Mouse (Mus musculus) neural tube, embryonic 15.5 days (tissue): ENCODE results near the gene Mfap2. TPM values are rescaled to one million over a fixed set of nuclear protein-coding genes. Genes with fewer than 3 reads are reported as not detected.
A peak's percentile ranks its signal among the peaks of the same experiment; 100 is the strongest.

ENCODE experiments used
- ATAC-seq: fragments of 200-750 bp; cut with Nextera tagmentation; 2 replicates; pipeline ENCODE4 v1.8.0; 2017; ENCODE audit warnings: mild to moderate bottlenecking, moderate TSS enrichment, moderate library complexity; ENCODE audit not compliant: low FRiP score
- H3K27ac ChIP-seq: fragments of 300-500 bp; sonication (generic); replicated peaks from 2 replicates; pipeline ENCODE4 v1.5.1; 2015; ENCODE audit warnings: mild to moderate bottlenecking, inconsistent platforms
- H3K27me3 ChIP-seq: fragments of 300-500 bp; sonication (generic); replicated peaks from 2 replicates; pipeline ENCODE4 v1.6.1; 2015; ENCODE audit warnings: inconsistent platforms
- H3K36me3 ChIP-seq: fragments of 300-500 bp; sonication (generic); 2 replicates; pipeline ENCODE4 v1.6.1; 2015; ENCODE audit warnings: inconsistent platforms
- H3K4me1 ChIP-seq: fragments of 300-500 bp; sonication (generic); 2 replicates; pipeline ENCODE4 v1.6.1; 2015; ENCODE audit warnings: inconsistent platforms
- H3K4me2 ChIP-seq: fragments of 300-500 bp; sonication (generic); 2 replicates; pipeline ENCODE4 v1.6.1; 2015; ENCODE audit warnings: inconsistent platforms, mild to moderate bottlenecking, moderate library complexity
- H3K4me3 ChIP-seq: fragments of 300-500 bp; sonication (generic); replicated peaks from 2 replicates; pipeline ENCODE4 v1.5.1; 2015; ENCODE audit warnings: mild to moderate bottlenecking, inconsistent platforms
- H3K9ac ChIP-seq: fragments of 300-500 bp; sonication (generic); replicated peaks from 2 replicates; pipeline ENCODE4 v1.6.1; 2015; ENCODE audit warnings: mild to moderate bottlenecking, inconsistent platforms
- H3K9me3 ChIP-seq: fragments of 300-500 bp; sonication (generic); replicated peaks from 2 replicates; pipeline ENCODE4 v1.6.1; 2016; ENCODE audit warnings: inconsistent platforms
- WGBS: fragments of 180-500 bp; shearing (Covaris S2); methylation state at CpG from one replicate; pipeline ENCODE4 v1.1.7; 2015; ENCODE audit warnings: mixed read lengths; 5-methylcytosine and 5-hydroxymethylcytosine counted together
- polyA plus RNA-seq: library from polyadenylated mRNA; unstranded; fragments of >200 nt; fragmentation: Nextera tagmentation; extraction: Ambion mirVana; gene quantifications from 2 replicates; pipeline ENCODE4 v1.2.1, GENCODE M21; 2015

Gene Mfap2
- polyA plus RNA-seq, 1 experiment from 2014 or later: 210 TPM

DNA sequence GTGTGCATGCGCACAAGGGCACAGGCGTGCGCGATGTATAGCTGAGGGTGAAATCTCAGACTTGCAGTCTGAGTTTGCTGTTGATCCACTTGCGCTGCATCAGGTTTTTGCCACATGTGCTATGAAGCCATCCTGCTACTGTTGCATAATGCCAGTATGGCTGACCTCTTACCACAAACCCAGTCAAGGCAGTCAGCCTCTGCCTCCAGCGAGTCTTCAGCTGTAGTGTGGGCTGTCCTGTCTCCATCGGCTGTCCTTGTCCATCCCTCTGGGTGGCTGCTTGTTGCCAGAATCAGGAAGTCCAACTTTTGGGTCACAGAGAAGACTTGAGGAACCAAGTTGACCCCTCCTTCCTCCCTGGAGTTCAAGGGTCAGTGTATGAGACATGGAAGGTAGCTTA lies 34.9 kb upstream of the Mfap2 start:
- Histone ChIP-seq H3K4me3 (no peak overlapping the region), H3K27ac (no peak overlapping the region), H3K27me3 (no peaks in the 10 kb centered on the region), H3K4me1 (no peaks in the 10 kb centered on the region), H3K9me3 (no peaks in the 10 kb centered on the region), H3K9ac (no peak overlapping the region), H3K4me2 (no peak overlapping the region), H3K36me3 (peaks cover 89% of the 10 kb centered on the region)
- 97% methylated on average over 7 of the region's 7 CpGs for WGBS
- ATAC-seq: no peak

DNA sequence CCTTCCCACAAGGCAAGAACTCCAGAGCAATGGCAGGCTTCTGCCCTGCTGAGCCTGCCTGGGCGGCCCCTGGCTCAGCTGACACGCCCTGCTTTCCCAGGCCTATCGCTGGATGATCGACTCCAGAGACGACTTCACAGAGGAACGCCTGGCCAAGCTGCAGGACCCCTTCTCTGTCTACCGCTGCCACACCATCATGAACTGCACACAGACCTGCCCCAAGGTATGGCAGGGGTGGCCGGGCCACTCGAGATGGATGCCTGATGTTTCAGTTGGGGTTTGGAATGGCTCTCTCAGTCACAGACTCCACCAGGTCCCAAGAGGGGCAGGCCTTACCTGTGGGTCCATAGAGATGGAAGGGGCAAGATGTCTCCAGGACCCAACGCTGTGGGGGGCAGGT lies 32.9 kb upstream of the Mfap2 start:
- no peak overlapping the region for H3K9ac ChIP-seq
- H3K36me3 ChIP-seq: peaks cover 69% of the 10 kb centered on the region
- ATAC-seq: no peak
- H3K27ac ChIP-seq: no peak overlapping the region
- no peak overlapping the region for H3K4me2 ChIP-seq
- H3K4me3 ChIP-seq: no peak overlapping the region
- no peaks in the 10 kb centered on the region for H3K4me1 ChIP-seq
- no peaks in the 10 kb centered on the region for H3K27me3 ChIP-seq
- H3K9me3 ChIP-seq: no peaks in the 10 kb centered on the region
- WGBS: 93% methylated on average over 10 of the region's 10 CpGs

DNA sequence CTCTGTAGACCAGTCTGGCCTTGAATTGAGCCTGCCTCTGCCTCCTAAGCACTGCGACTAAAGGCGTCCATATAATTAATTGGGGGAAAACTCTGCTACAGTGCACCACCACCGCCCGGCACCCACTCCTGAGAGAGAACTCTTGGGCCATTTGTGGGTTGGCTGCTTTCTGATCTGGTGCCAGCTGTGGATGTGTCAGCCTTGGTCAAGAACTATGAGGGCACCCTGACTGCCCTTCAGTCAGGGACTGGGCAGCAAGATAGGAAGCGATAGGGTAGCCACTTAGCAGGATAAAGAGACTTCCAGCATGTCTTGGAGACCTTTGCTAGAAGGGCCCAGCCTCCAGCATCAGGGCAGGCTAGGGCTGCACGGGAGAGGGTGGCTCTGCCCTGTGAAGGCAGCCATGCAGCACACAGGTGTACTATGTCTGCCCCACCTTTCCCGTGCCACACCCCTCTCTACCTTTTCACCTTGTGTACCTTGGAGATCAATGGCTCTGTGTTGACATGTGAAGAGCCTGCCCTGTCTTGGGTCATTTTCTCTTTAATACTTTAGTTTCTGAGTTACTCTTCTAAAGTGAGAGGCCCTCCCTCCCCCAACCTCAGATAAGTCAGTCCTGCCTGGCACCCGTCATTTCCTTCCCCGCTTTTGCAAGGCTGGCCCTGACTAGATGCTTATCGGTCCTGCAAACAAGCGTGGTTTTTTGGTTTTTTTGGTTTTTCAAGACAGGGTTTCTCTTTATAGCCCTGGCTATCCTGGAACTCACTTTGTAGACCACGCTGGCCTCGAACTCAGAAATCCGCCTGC lies 32.1 kb upstream of the Mfap2 start:
- Histone ChIP-seq H3K4me3 (no peak overlapping the region), H3K27ac (no peak overlapping the region), H3K36me3 (peaks cover 61% of the 10 kb centered on the region), H3K4me1 (peaks cover 1% of the 10 kb centered on the region; the same call in 1 of the 2 replicates), H3K4me2 (no peak overlapping the region), H3K27me3 (no peaks in the 10 kb centered on the region), H3K9ac (no peak overlapping the region), H3K9me3 (no peaks in the 10 kb centered on the region)
- WGBS: 94% methylated on average over 14 of the region's 14 CpGs
- no peak for ATAC-seq

DNA sequence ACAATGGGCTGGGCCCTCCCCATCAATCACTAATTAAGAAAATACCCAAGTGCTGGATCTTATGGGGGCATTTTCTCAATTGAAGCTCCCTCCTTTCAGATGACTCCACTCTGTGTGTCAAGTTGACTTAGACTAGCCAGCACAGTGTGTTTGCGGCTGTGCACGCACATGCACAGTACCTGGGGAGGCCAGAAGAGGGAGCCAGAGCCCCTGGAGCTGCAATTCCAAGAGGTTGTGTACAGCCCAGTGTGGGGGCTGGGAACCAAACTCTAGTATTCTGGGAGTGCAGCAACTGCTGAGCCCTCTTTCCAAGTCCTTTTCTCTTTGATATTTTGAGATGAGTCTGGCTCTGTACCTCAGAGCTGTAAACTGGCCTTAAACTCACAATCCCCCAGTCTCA lies 28.6 kb upstream of the Mfap2 start:
- ATAC-seq: no peak
- Histone ChIP-seq H3K9me3 (no peaks in the 10 kb centered on the region), H3K36me3 (peaks cover 27% of the 10 kb centered on the region), H3K4me3 (no peak overlapping the region), H3K27me3 (no peaks in the 10 kb centered on the region), H3K4me1 (peaks cover 11% of the 10 kb centered on the region), H3K4me2 (no peak overlapping the region), H3K27ac (no peak overlapping the region), H3K9ac (no peak overlapping the region)
- 94% methylated on average over 2 of the region's 2 CpGs for WGBS

DNA sequence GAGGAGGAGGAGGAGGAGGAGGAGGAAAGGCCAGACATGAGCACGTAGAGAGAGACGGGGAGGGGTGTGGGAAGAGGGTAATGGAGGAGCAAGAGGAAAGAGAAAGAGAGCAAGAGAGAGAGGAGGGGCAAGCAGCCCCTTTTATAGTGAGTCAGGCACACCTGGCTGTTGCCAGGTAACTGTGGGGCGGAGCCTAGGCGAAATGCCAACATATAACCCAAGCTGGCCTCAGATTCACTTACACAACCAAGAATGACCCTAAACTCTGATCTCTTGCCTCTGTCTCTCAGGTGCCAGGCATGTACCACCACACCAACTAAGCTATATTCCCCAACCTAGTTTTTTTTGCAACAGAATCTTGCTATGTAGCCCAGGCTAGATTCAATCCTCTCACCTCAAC lies 27.4 kb upstream of the Mfap2 start:
- Histone ChIP-seq H3K4me3 (no peak overlapping the region), H3K9me3 (no peaks in the 10 kb centered on the region), H3K27me3 (no peaks in the 10 kb centered on the region), H3K4me1 (peaks cover 18% of the 10 kb centered on the region), H3K36me3 (peaks cover 19% of the 10 kb centered on the region), H3K27ac (peak overlapping the region; percentile 51; the same call in 1 of the 2 replicates), H3K9ac (no peak overlapping the region), H3K4me2 (no peak overlapping the region)
- ATAC-seq: no peak
- 50% methylated on average over 4 of the region's 4 CpGs for WGBS

DNA sequence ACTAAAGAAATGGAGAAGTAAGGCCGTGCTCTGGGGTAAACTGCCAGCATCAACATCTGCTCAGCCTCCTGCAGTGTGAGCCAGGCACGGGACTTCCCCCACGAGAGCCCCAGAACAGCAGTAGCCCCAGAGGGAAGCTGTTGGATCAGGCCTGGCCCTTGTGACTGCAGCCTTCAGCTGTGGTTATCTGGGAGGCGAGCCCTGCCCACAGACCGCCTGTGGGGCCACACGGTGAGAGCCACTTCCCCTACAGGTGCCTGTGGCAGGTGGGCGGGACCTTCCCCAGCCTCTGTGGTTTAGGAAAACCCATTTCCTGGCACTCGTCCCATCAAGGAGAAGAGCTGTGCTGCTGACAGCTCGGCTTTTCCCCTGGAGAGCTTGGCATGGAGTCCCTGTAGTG lies 26.8 kb upstream of the Mfap2 start:
- peaks cover 14% of the 10 kb centered on the region for H3K36me3 ChIP-seq
- 16% methylated on average over 9 of the region's 9 CpGs for WGBS
- H3K27ac ChIP-seq: peak overlapping the region; percentile 51; the same call in 1 of the 2 replicates
- 0 out of 2 replicates have a peak overlapping the region, but pooled peaks have one; percentile 10 for H3K9ac ChIP-seq
- ATAC-seq: no peak
- no peaks in the 10 kb centered on the region for H3K27me3 ChIP-seq
- H3K4me1 ChIP-seq: peaks cover 24% of the 10 kb centered on the region
- no peak overlapping the region for H3K4me3 ChIP-seq
- H3K9me3 ChIP-seq: no peaks in the 10 kb centered on the region
- H3K4me2 ChIP-seq: no peak overlapping the region

DNA sequence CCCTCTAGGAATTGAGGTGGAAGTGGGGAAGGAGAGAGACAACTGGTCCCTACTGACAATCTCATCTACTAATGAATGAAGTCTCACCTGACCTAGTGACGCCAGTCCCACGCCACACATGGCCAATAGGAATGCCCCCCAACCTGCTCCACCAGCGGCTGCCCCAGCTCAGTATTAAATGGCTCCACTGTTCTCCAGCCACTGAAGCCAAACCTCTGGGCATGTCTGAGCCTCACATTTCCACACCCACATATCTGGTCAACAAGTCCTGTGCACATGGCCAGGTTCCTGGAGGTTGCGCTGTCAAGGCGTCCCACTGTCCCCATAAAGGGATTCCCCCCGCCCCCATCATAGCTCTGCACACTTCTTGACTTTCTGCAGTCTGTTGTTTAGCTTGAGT lies 25.7 kb upstream of the Mfap2 start:
- H3K9me3 ChIP-seq: no peaks in the 10 kb centered on the region
- peaks cover 4% of the 10 kb centered on the region for H3K36me3 ChIP-seq
- no peaks in the 10 kb centered on the region for H3K27me3 ChIP-seq
- WGBS: 92% methylated on average over 6 of the region's 6 CpGs
- H3K4me2 ChIP-seq: no peak overlapping the region
- ATAC-seq: no peak
- peaks cover 35% of the 10 kb centered on the region for H3K4me1 ChIP-seq
- H3K9ac ChIP-seq: no peak overlapping the region
- no peak overlapping the region for H3K27ac ChIP-seq
- H3K4me3 ChIP-seq: no peak overlapping the region

DNA sequence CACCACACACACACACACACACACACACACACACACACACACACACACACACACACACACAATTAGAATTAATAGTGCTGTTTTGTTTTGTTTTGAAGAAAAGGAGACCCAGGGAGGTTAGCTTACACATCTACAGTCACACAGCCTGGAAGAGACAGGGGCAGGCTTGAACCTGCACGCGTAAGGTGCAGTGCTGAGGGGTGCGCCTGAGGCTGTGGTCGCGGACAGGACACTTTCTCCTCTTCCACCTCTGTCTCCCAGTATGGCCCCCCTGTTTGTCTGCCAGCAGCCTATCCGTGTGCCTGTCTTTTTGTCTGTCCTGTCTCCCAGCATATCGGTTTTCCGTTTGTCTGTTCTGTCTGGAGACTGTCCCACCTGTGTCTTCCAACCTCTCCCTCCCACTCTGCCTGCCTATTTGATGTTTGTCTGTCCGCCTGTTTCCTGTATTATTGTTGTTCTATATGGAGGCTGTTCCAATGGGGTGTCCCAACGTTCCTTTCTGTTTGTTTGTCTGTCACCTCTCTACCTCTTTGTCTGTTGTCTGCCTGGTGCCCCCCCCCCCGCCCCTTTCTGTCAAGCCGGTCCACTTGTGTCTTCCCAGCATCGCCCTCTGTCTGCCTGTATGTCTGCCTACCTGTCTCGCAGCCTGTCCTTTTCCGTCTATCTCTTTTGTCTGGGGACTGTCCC lies 24.1 kb upstream of the Mfap2 start:
- Histone ChIP-seq H3K4me1 (peaks cover 42% of the 10 kb centered on the region), H3K4me2 (peak overlapping the region; percentile 80), H3K9ac (peak overlapping the region; percentile 100), H3K27me3 (no peaks in the 10 kb centered on the region), H3K9me3 (no peaks in the 10 kb centered on the region), H3K4me3 (peak overlapping the region; percentile 93), H3K36me3 (no peaks in the 10 kb centered on the region), H3K27ac (peak overlapping the region; percentile 72)
- 28% methylated on average over 14 of the region's 15 CpGs for WGBS
- ATAC-seq: peak; percentile 60

DNA sequence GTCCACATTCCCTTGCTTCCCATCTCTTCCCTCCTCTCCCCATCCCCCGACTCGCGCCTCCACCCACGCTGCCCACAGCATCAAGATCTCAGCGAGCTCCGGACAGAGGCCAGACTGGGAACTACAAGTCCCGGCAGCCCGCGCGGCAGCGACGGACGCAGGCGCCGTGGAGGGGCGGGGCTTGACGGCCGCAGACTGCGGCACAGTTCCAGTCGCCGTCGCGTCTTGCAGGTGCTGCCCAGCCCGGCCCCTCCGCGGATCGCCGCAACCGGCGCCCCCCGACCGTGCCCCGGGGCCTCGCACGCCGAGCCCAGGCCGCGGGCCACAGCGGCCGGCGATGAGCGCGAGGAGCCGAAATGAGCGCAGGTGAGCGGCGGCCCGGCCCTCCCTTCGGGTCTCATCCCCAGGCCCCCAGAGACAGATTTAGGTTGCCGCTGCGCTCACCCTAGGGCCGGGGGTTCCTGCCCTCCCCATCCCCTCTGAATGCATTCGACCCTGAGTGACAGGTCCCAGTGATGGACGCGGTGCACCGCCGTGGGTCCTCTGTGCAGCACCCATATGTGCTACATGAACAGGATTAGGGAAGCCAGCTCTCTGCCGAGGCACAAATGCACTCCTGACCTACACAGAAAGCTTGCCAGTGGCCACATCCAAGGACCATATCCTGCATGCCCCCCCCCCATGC lies 23.4 kb upstream of the Mfap2 start, which contains the start of gene Atp13a2:
Gene Atp13a2 (plus strand): TSS at position 163 of the 685 bp plus-strand sequence.
- Histone ChIP-seq H3K4me1 (peaks cover 42% of the 10 kb centered on the region), H3K27ac (peak within 1 kb of the TSS; percentile 72), H3K9me3 (no peaks in the 10 kb centered on the region), H3K36me3 (no peaks in the 10 kb centered on the region), H3K27me3 (no peaks in the 10 kb centered on the region), H3K9ac (peak within 1 kb of the TSS; percentile 100), H3K4me3 (peak within 1 kb of the TSS; percentile 93), H3K4me2 (peak within 1 kb of the TSS; percentile 80)
- peak; percentile 93 for ATAC-seq
- WGBS: under 1% methylated on average over 51 of the region's 58 CpGs

DNA sequence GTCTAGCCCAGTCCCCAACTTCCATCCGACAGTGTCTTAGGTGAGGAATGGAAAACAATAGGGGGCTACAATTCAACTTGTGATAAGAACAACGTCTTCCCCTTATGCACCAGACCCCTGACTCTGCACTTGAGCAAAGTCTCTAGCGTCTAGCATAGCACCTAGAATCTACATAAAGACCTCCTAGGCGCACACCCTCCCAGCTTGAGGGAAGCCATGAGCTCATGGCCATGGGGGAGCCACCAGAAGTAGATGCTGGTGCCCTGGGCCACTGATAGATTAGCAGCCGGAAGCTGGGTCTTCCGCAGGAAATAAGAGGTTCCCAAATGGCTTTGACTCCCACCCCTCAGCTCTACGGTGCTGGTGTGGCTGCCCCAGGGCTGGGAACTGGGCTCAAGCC lies 22.7 kb upstream of the Mfap2 start:
- ATAC-seq: peak; percentile 7; the same call in 1 of the 2 replicates
- whole genome bisulfite sequencing: 25% methylated on average over 7 of the region's 7 CpGs
- peak overlapping the region; percentile 80 for H3K4me2 ChIP-seq

DNA sequence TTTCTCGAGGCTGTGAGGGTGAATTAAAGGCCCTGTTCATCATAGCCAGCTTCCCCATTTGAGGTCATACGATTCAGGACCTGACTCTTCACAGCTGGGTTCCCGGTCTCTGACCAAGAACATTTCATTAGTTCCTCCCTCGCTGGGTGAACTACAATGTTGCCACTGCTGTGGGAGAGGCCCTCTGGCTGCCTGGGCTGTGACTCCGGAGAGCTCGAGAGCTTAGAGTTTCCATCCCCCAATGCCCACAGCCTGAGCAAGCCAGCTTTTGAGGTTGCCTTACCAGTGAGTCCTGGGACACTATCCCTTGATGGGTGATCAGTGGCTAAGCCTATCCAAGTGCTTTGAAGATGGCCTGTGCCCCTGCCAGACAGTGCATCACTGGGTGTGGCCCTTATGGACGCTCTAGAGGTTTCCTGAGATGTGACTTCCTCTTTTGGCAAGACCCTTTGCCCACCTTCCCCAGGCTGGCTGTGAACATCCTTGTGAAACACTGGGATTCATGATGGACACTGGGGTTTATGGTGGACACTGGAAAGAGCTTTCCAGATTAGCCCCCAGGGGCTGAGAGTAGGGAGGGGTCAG lies 21.4 kb upstream of the Mfap2 start:
- Histone ChIP-seq H3K9ac (no peak overlapping the region), H3K4me3 (peak overlapping the region; percentile 93), H3K9me3 (no peaks in the 10 kb centered on the region), H3K27ac (peak overlapping the region; percentile 9; the same call in 1 of the 2 replicates), H3K36me3 (peaks cover 17% of the 10 kb centered on the region), H3K4me1 (peaks cover 35% of the 10 kb centered on the region), H3K27me3 (no peaks in the 10 kb centered on the region), H3K4me2 (peak overlapping the region; percentile 80)
- no peak for ATAC-seq
- 58% methylated on average over 7 of the region's 7 CpGs for WGBS

More for the DNA sequence above, 22.7 kb upstream of the Mfap2 start:
- peaks cover 6% of the 10 kb centered on the region for H3K36me3 ChIP-seq
- peak overlapping the region; percentile 72 for H3K27ac ChIP-seq
- peak overlapping the region; percentile 93 for H3K4me3 ChIP-seq
- peak overlapping the region; percentile 100 for H3K9ac ChIP-seq
- H3K9me3 ChIP-seq: no peaks in the 10 kb centered on the region
- H3K27me3 ChIP-seq: no peaks in the 10 kb centered on the region
- H3K4me1 ChIP-seq: peaks cover 42% of the 10 kb centered on the region
